Mouse (Mus musculus) spleen, embryonic (tissue): ENCODE data around the gene Atn1.

Experiments used
- CTCF ChIA-PET: fragments of 350-600 bp; sonication (Branson Sonifier 250); formaldehyde crosslinking; loops from one replicate; lab custom pipeline; 2022; lab: Charles Lee

Gene Atn1

GRCm38 (mm10) chr6:124693243-124693981, 62.9 kb downstream of the Atn1 start:
- CTCF ChIA-PET = interaction anchor here (0.5 to 0.6 kb wide), 3 partner anchors 16 to 69 kb away, joined by 4 to 8 read pairs (median 6); no protein-coding TSS in a partner anchor
